Mouse (Mus musculus) adrenal gland, postnatal 25 days (tissue): ENCODE measurements around the gene Gpr162. TPM values are rescaled to one million over a fixed set of nuclear protein-coding genes. Genes with fewer than 3 reads are reported as not detected.
"Not testable (repeated sequence)": the region's sequence is repeated elsewhere in the genome, so short reads cannot be mapped to it uniquely, and the experiment has no call there.

ENCODE experiments used
- DNase-seq: peaks from one replicate; pipeline ENCODE4 v3.0.0; 2021; ENCODE audit warnings: mixed read lengths
- total RNA-seq: library from RNA; stranded (reverse); gene quantifications from 2 replicates; pipeline ENCODE4 v1.2.3, GENCODE M21; 2021

Gene Gpr162
- total RNA-seq, 1 experiment from 2014 or later = 1.5 TPM

DNA sequence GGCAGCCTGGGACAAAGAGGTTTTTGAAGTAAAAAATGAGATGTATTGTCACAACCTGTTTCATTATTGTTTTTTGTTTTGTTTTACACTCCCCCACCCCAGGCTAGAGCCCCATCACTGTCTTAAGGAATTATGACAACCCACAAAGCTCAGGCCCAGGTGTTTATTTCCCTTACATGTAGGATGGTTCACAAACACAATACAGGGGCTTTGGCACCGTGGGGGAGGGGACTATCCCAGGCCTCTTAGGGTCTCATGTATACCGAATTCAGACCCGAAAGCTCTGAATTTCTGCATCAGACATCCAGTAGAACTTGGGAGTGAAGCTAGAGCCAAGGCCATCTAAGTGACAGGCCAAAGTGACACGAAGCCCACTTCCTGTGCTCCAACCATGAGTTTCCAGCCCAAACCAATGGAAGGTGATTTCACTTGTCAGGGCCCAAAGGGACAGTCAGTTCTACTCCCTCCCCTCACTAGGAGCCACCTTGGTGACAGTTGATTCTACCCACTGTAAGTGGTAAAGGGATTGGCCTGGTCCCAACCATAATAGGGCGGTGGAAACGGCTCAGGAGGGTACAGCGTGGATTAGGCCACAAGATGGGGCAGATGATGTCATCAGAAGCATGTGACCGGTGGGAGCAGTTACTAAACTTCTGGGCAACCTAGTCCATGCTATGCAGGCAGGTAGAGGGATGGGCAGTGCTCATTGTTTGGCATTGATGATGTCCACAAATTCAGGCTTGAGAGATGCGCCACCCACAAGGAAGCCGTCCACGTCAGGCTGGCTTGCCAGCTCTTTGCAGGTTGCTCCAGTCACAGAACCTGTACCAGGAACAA lies 53.0 kb downstream of the Gpr162 start:
- not testable (repeated sequence) for DNase-seq

DNA sequence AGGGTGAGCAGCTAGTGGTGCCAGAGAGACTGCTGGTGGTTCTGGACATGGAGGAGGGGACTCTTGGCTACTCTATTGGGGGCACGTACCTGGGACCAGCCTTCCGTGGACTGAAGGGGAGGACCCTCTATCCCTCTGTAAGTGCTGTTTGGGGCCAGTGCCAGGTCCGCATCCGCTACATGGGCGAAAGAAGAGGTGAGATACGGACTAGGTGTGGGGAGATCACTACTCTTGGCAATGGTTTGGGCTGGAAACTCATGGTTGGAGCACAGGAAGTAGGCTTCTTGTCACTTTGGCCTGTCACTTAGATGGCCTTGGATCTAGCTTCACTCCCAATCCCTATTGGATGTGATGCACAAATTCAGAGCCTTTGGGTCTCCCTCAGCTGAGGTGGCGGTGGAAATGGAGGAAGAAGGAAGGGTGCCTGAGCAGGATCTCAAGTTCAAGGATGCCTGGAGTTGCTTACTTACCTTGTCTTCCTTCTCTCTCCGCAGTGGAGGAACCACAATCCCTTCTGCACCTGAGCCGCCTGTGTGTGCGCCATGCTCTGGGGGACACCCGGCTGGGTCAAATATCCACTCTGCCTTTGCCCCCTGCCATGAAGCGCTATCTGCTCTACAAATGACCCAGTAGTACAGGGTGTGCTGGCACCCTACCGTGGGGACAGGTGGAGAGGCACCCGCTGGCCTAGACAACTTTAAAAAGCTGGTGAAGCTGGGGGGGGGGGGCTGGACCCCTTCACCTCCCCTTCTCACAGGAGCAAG lies 53.8 kb downstream of the Gpr162 start:
- DNase-seq = no peak

DNA sequence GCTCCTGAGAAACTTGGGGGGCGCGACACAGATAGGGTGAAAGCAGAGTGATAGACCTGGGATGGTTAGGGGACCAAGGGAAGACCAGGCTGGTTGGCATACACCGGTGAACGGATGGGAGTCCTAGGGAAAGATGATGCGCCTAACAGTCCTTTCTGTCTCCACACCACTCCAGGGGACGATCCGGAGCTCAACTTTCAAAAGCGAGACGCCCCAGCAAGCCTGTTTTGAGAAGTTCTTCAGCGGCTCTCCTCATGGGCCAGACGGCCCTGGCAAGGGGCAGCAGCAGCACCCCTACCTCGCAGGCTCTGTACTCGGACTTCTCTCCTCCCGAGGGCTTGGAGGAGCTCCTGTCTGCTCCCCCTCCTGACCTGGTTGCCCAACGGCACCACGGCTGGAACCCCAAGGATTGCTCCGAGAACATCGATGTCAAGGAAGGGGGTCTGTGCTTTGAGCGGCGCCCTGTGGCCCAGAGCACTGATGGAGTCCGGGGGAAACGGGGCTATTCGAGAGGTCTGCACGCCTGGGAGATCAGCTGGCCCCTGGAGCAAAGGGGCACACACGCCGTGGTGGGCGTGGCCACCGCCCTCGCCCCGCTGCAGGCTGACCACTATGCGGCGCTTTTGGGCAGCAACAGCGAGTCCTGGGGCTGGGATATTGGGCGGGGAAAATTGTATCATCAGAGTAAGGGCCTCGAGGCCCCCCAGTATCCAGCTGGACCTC lies 54.6 kb downstream of the Gpr162 start:
- DNase-seq = peak; percentile 86

Other genes with a start within 250 kb of the Gpr162 start
- gene C1s2, start 227.9 kb downstream of the Gpr162 start, total RNA-seq = 1.7 and 2.9 TPM in 2 replicates
- 91.9 and 110 TPM in 2 replicates for gene Lpcat3, start 201.0 kb downstream of the Gpr162 start, total RNA-seq
- gene Emg1, start 151.8 kb downstream of the Gpr162 start, total RNA-seq = 81.8 and 82.8 TPM in 2 replicates
- 302 and 348 TPM in 2 replicates for gene Phb2, start 151.6 kb downstream of the Gpr162 start, total RNA-seq
- 4.6 and 9.1 TPM in 2 replicates for gene Ptpn6, start 125.3 kb downstream of the Gpr162 start, total RNA-seq
- 357 and 392 TPM in 2 replicates for gene Grcc10, start 122.6 kb downstream of the Gpr162 start, total RNA-seq
- gene Gm45234, start 108.0 kb downstream of the Gpr162 start, total RNA-seq = not detected in 2 replicates
- 100 and 102 TPM in 2 replicates for gene Atn1, start 107.5 kb downstream of the Gpr162 start, total RNA-seq
- 10.1 and 17.6 TPM in 2 replicates for gene Eno2, start 94.3 kb downstream of the Gpr162 start, total RNA-seq
- 0.21 TPM in 1 of 2 replicates, not detected in the other for gene Lrrc23, start 84.3 kb downstream of the Gpr162 start, total RNA-seq
- gene Spsb2, start 55.3 kb downstream of the Gpr162 start, total RNA-seq = 21.7 and 32.2 TPM in 2 replicates
- 382 and 387 TPM in 2 replicates for gene Tpi1, start 49.7 kb downstream of the Gpr162 start, total RNA-seq
- 118 and 136 TPM in 2 replicates for gene Usp5, start 34.5 kb downstream of the Gpr162 start, total RNA-seq
- 10.5 and 11.7 TPM in 2 replicates for gene Cdca3, start 34.4 kb downstream of the Gpr162 start, total RNA-seq
- gene Gnb3, start 23.7 kb downstream of the Gpr162 start, total RNA-seq = 5.5 and 14.0 TPM in 2 replicates
- 20.2 and 26.5 TPM in 2 replicates for gene P3h3, start 6.2 kb downstream of the Gpr162 start, total RNA-seq
- gene Cd4, start 24.2 kb upstream of the Gpr162 start, total RNA-seq = 0.21 TPM in 1 of 2 replicates, not detected in the other
- gene Lag3, start 47.7 kb upstream of the Gpr162 start, total RNA-seq = 1.2 and 1.4 TPM in 2 replicates
- 790 and 858 TPM in 2 replicates for gene Ptms, start 56.1 kb upstream of the Gpr162 start, total RNA-seq
- gene Mlf2, start 67.4 kb upstream of the Gpr162 start, total RNA-seq = 271 and 277 TPM in 2 replicates
- gene Cops7a, start 101.6 kb upstream of the Gpr162 start, total RNA-seq = 172 and 177 TPM in 2 replicates
- 1.2 and 2.1 TPM in 2 replicates for gene Pianp, start 132.7 kb upstream of the Gpr162 start, total RNA-seq
- 59.6 and 61.3 TPM in 2 replicates for gene Zfp384, start 145.2 kb upstream of the Gpr162 start, total RNA-seq
- gene Ing4, start 175.8 kb upstream of the Gpr162 start, total RNA-seq = 82.3 and 102 TPM in 2 replicates
- 10.4 and 11.7 TPM in 2 replicates for gene Acrbp, start 185.7 kb upstream of the Gpr162 start, total RNA-seq
- gene Lpar5, start 203.9 kb upstream of the Gpr162 start, total RNA-seq = 0.36 TPM in 1 of 2 replicates, not detected in the other
- 175 and 203 TPM in 2 replicates for gene Chd4, start 232.0 kb upstream of the Gpr162 start, total RNA-seq